Mouse (Mus musculus) midbrain, embryonic 13.5 days (tissue): Measurements from ENCODE around the gene Pik3r6. TPM values are rescaled to one million over a fixed set of nuclear protein-coding genes. Genes with fewer than 3 reads are reported as not detected.

Source experiments
- ATAC-seq: fragments of 200-750 bp; cut with Nextera tagmentation; 2 replicates; pipeline ENCODE4 v1.8.0; 2017; ENCODE audit warnings: mild to moderate bottlenecking, moderate TSS enrichment, moderate library complexity
- H3K27ac ChIP-seq: fragments of 300-500 bp; sonication (generic); 2 replicates; pipeline ENCODE4 v1.5.1; 2015; ENCODE audit warnings: inconsistent platforms, mild to moderate bottlenecking, moderate library complexity
- H3K27me3 ChIP-seq: fragments of 300-500 bp; sonication (generic); 2 replicates; pipeline ENCODE4 v1.6.1; 2015; ENCODE audit warnings: mild to moderate bottlenecking, inconsistent platforms
- H3K36me3 ChIP-seq: fragments of 300-500 bp; sonication (generic); 2 replicates; pipeline ENCODE4 v1.6.1; 2015; ENCODE audit warnings: mild to moderate bottlenecking, inconsistent platforms
- H3K4me1 ChIP-seq: fragments of 300-500 bp; sonication (generic); replicated peaks from 2 replicates; pipeline ENCODE4 v1.6.1; 2015; ENCODE audit warnings: inconsistent platforms
- H3K4me2 ChIP-seq: fragments of 300-500 bp; sonication (generic); replicated peaks from 2 replicates; pipeline ENCODE4 v1.6.1; 2015; ENCODE audit warnings: moderate library complexity, mild to moderate bottlenecking, inconsistent platforms
- H3K4me3 ChIP-seq: fragments of 300-500 bp; sonication (generic); replicated peaks from 2 replicates; pipeline ENCODE4 v1.5.1; 2015; ENCODE audit warnings: mild to moderate bottlenecking, inconsistent platforms
- H3K9ac ChIP-seq: fragments of 300-500 bp; sonication (generic); replicated peaks from 2 replicates; pipeline ENCODE4 v1.6.1; 2015; ENCODE audit warnings: mild to moderate bottlenecking, inconsistent platforms
- H3K9me3 ChIP-seq: fragments of 300-500 bp; sonication (generic); 2 replicates; pipeline ENCODE4 v1.6.1; 2016; ENCODE audit warnings: mild to moderate bottlenecking, inconsistent platforms
- WGBS: fragments of 180-500 bp; shearing (Covaris S2); methylation state at CpG from one replicate; pipeline ENCODE4 v1.1.7; 2015; 5-methylcytosine and 5-hydroxymethylcytosine counted together
- polyA plus RNA-seq: library from polyadenylated mRNA; unstranded; fragments of >200 nt; fragmentation: Nextera tagmentation; extraction: Ambion mirVana; gene quantifications from 2 replicates; pipeline ENCODE4 v1.2.1, GENCODE M21; 2015

Pik3r6 gene
- polyA plus RNA-seq, 1 experiment from 2014 or later, result 2.0 TPM

- Histone ChIP-seq H3K27ac (no peak overlapping the region), H3K27me3 (no peaks in the 10 kb centered on the region), H3K9me3 (no peaks in the 10 kb centered on the region), H3K9ac (no peak overlapping the region), H3K4me1 (peaks cover 7% of the 10 kb centered on the region; the same call in 1 of the 2 replicates), H3K4me3 (no peak overlapping the region), H3K36me3 (no peaks in the 10 kb centered on the region), H3K4me2 (no peak overlapping the region)
- no peak for ATAC-seq
- 16% methylated on average over 8 of the region's 8 CpGs for WGBS
Measured at GRCm38 (mm10) chr11:68544554-68544953, 41.7 kb downstream of the Pik3r6 start.

- no peak overlapping the region for H3K4me3 ChIP-seq
- no peak overlapping the region for H3K4me2 ChIP-seq
- H3K9me3 ChIP-seq, result no peaks in the 10 kb centered on the region
- H3K27me3 ChIP-seq, result no peaks in the 10 kb centered on the region
- 58% methylated on average over 7 of the region's 7 CpGs for WGBS
- peaks cover 7% of the 10 kb centered on the region; the same call in 1 of the 2 replicates for H3K4me1 ChIP-seq
- H3K9ac ChIP-seq, result no peak overlapping the region
- no peak for ATAC-seq
- no peak overlapping the region for H3K27ac ChIP-seq
- no peaks in the 10 kb centered on the region for H3K36me3 ChIP-seq
Measured at GRCm38 (mm10) chr11:68545172-68545571, 42.4 kb downstream of the Pik3r6 start.

- no peak overlapping the region for H3K4me2 ChIP-seq
- no peak overlapping the region for H3K4me3 ChIP-seq
- peaks cover 7% of the 10 kb centered on the region; the same call in 1 of the 2 replicates for H3K4me1 ChIP-seq
- no peak overlapping the region for H3K9ac ChIP-seq
- ATAC-seq, result no peak
- WGBS, result 88% methylated on average over 8 of the region's 8 CpGs
- no peaks in the 10 kb centered on the region for H3K36me3 ChIP-seq
- no peak overlapping the region for H3K27ac ChIP-seq
- H3K9me3 ChIP-seq, result no peaks in the 10 kb centered on the region
- no peaks in the 10 kb centered on the region for H3K27me3 ChIP-seq
Measured at GRCm38 (mm10) chr11:68545682-68546222, 42.9 kb downstream of the Pik3r6 start.

GRCm38 (mm10) chr11:68547484-68547883, 44.7 kb downstream of the Pik3r6 start:
- Histone ChIP-seq H3K9ac (no peak overlapping the region), H3K36me3 (no peaks in the 10 kb centered on the region), H3K4me2 (no peak overlapping the region), H3K27ac (no peak overlapping the region), H3K9me3 (no peaks in the 10 kb centered on the region), H3K4me1 (peaks cover 7% of the 10 kb centered on the region; the same call in 1 of the 2 replicates), H3K4me3 (no peak overlapping the region), H3K27me3 (no peaks in the 10 kb centered on the region)
- no peak for ATAC-seq
- WGBS, result 78% methylated on average over 2 of the region's 2 CpGs

GRCm38 (mm10) chr11:68549597-68549996, 46.8 kb downstream of the Pik3r6 start:
- 46% methylated on average over 3 of the region's 3 CpGs for WGBS
- no peak overlapping the region for H3K4me3 ChIP-seq
- ATAC-seq, result no peak
- H3K27ac ChIP-seq, result no peak overlapping the region
- H3K27me3 ChIP-seq, result no peaks in the 10 kb centered on the region
- no peak overlapping the region for H3K4me2 ChIP-seq
- no peaks in the 10 kb centered on the region for H3K9me3 ChIP-seq
- H3K4me1 ChIP-seq, result peaks cover 5% of the 10 kb centered on the region; the same call in 1 of the 2 replicates
- H3K9ac ChIP-seq, result no peak overlapping the region
- H3K36me3 ChIP-seq, result no peaks in the 10 kb centered on the region

- Histone ChIP-seq H3K27me3 (peaks cover under 1% of the 10 kb centered on the region; the same call in 1 of the 2 replicates), H3K27ac (no peak overlapping the region), H3K9ac (no peak overlapping the region), H3K4me2 (no peak overlapping the region), H3K36me3 (no peaks in the 10 kb centered on the region), H3K4me1 (no peaks in the 10 kb centered on the region), H3K9me3 (no peaks in the 10 kb centered on the region), H3K4me3 (no peak overlapping the region)
- 65% methylated on average over 4 of the region's 4 CpGs for WGBS
- ATAC-seq, result no peak
Measured at GRCm38 (mm10) chr11:68550358-68550757, 47.5 kb downstream of the Pik3r6 start.

- WGBS, result 42% methylated on average over 8 of the region's 8 CpGs
- Histone ChIP-seq H3K27me3 (peaks cover 13% of the 10 kb centered on the region), H3K27ac (no peak overlapping the region), H3K4me3 (no peak overlapping the region), H3K36me3 (no peaks in the 10 kb centered on the region), H3K9me3 (no peaks in the 10 kb centered on the region), H3K4me1 (peaks cover 6% of the 10 kb centered on the region), H3K4me2 (no peak overlapping the region), H3K9ac (no peak overlapping the region)
- no peak for ATAC-seq
Measured at GRCm38 (mm10) chr11:68553981-68554471, 51.2 kb downstream of the Pik3r6 start.

- Histone ChIP-seq H3K4me2 (peak within 1 kb of the TSS; percentile 47), H3K4me3 (peak within 1 kb of the TSS; percentile 17; the same call in 1 of the 2 replicates), H3K4me1 (peaks cover 6% of the 10 kb centered on the region), H3K9me3 (no peaks in the 10 kb centered on the region), H3K36me3 (no peaks in the 10 kb centered on the region), H3K9ac (no peak within 1 kb of the TSS), H3K27ac (no peak within 1 kb of the TSS), H3K27me3 (peaks cover 13% of the 10 kb centered on the region)
- WGBS, result 9% methylated on average over 37 of the region's 37 CpGs
- ATAC-seq, result no peak
Measured at GRCm38 (mm10) chr11:68555918-68556584, 53.2 kb downstream of the Pik3r6 start, which contains the start of gene Mfsd6l. Gene Mfsd6l (plus strand): TSS chr11:68556186.

- no peak for ATAC-seq
- Histone ChIP-seq H3K27me3 (peaks cover 16% of the 10 kb centered on the region), H3K27ac (no peak overlapping the region), H3K9me3 (no peaks in the 10 kb centered on the region), H3K4me2 (no peak overlapping the region), H3K9ac (no peak overlapping the region), H3K4me3 (no peak overlapping the region), H3K4me1 (peaks cover 6% of the 10 kb centered on the region), H3K36me3 (no peaks in the 10 kb centered on the region)
- 68% methylated on average over 1 of the region's 1 CpGs for WGBS
Measured at GRCm38 (mm10) chr11:68559546-68559945, 56.7 kb downstream of the Pik3r6 start.

- Histone ChIP-seq H3K27me3 (peaks cover 8% of the 10 kb centered on the region; the same call in 1 of the 2 replicates), H3K36me3 (no peaks in the 10 kb centered on the region), H3K4me3 (no peak overlapping the region), H3K9ac (no peak overlapping the region), H3K4me1 (peaks cover 3% of the 10 kb centered on the region; the same call in 1 of the 2 replicates), H3K4me2 (no peak overlapping the region), H3K9me3 (no peaks in the 10 kb centered on the region), H3K27ac (no peak overlapping the region)
- no peak for ATAC-seq
- 81% methylated on average over 11 of the region's 11 CpGs for WGBS
Measured at GRCm38 (mm10) chr11:68561957-68562950, 59.4 kb downstream of the Pik3r6 start.

- Histone ChIP-seq H3K9me3 (no peaks in the 10 kb centered on the region), H3K4me3 (no peak overlapping the region), H3K27me3 (peaks cover 12% of the 10 kb centered on the region; the same call in 1 of the 2 replicates), H3K4me2 (no peak overlapping the region), H3K4me1 (peaks cover 3% of the 10 kb centered on the region; the same call in 1 of the 2 replicates), H3K36me3 (no peaks in the 10 kb centered on the region), H3K9ac (no peak overlapping the region), H3K27ac (no peak overlapping the region)
- WGBS, result 84% methylated on average over 13 of the region's 13 CpGs
- no peak for ATAC-seq
Measured at GRCm38 (mm10) chr11:68564356-68565031, 61.7 kb downstream of the Pik3r6 start.
